Mouse (Mus musculus): ENCODE data around the gene Dynlt1f. TPM values are rescaled to one million over a fixed set of nuclear protein-coding genes. Genes with fewer than 3 reads are reported as not detected.

Gene Dynlt1f
- total RNA-seq, 2 experiments from 2014 or later = 49.9 to 55.4 TPM

Other genes starting within 250 kb of the Dynlt1f start
- gene Dynlt1b, start 225.8 kb downstream of the Dynlt1f start, total RNA-seq (2021) = 10 to 100 TPM; 50.9 to 53.1 TPM
- 1 to 10 TPM; 2.7 to 3.5 TPM for gene Dynlt1c, start 54.2 kb downstream of the Dynlt1f start, total RNA-seq (2021)
- gene Sytl3, start 3.2 kb upstream of the Dynlt1f start, total RNA-seq (2021) = under 1 TPM; 0.19 to 0.25 TPM
- gene Ezr, start 126.9 kb upstream of the Dynlt1f start, total RNA-seq (2021) = 10 to 100 TPM; 35.0 to 43.3 TPM